Mouse (Mus musculus) urinary bladder, adult 18-20 months (tissue): Measurements from ENCODE around the gene Cpe.

Experiments used
- DNase-seq, 2 experiments: peaks; one replicate each; pipeline ENCODE4 v3.0.0; 2022; ENCODE audit warnings: low spot score in 2 of 2, mixed read lengths in 2 of 2

Cpe gene

DNA sequence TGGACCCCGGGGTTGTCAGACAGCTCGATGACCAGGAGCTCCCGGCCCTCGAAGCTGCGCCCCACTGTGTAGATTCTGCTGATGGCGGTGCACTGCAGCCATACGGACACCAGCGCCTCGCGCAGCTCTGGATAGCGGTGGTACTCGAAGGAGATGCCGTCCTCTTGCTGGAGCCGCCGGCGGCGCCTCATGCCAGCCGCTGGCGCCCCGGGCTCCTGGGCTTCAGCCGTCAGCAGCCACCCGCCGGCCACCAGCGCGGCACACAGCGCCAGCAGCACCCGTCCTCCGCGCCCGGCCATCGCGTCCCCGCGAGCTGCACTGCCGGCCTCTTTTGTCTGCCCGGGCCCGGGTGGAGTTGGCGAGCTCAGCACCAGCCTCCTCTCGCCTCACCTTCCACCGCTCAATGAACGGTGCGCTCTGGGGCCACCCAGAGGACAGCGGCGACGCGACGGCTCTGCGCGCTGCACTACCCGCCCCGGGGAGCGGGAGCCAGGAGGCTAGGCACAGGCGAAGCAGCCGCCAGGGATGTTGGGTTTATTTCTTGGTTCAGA, at the start of gene Cpe:
Cpe (minus strand) TSS at position 404 of the 551 bp plus-strand sequence.
- peak; percentile 67 to 79 for DNase-seq

DNA sequence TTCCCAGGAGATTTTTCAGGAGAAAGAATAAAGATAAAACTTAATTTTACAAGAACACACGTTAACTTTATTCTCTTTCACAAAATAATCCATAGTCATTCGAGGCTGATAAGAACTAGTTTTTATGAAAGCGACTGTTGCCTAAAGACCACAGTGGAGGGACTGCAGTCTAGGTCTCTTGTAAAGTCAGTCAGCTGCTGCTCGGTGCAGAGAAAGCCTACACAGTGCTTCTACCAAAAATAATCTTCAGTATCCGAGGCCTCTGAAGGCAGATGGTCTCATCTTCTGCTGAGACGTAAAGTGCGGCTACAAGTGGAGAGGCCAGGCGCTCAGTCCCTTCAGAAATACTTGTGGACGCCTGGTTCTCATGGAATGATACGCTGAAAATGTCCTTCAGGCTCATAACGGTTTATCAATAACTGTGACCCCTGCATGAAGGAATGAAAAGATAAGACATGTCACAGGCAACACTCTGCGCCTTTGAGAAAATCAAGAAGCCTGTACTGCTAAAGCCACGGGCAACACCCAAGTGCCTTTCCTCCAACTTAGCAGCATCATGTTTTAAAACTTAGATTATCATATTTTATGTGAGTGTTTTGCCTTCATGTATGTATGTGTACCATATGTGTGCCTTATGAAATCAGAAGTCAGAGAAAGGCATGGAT, 47.8 kb upstream of the Cpe start:
- DNase-seq: no peak

GRCm38 (mm10) chr8:64738916-64739315, 46.1 kb upstream of the Cpe start:
- no peak for DNase-seq

- no peak for DNase-seq
Measured at GRCm38 (mm10) chr8:64736767-64737323, 44.0 kb upstream of the Cpe start.

DNA sequence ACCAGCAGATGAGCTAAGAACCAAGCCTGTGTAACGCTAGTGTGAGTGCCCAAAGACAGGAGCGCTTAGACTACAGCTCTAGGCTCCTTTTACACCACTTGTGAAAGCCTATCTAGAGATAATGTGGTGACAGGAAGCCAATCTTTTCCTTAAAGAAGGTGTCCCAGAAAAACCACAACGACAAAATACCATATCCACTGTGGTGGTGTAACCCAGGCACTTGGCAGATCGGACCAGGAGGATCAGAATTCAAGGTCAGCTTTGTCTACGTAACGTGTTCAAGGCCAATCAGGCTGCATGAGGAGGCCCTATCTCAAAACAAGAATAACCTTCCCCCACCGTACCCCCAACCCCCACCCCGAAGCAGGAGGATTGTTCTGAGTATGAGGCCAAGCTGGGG, 42.3 kb upstream of the Cpe start:
- DNase-seq: no peak

- DNase-seq: peak; percentile 78 to 96
Measured at GRCm38 (mm10) chr8:64733271-64733943, 40.6 kb upstream of the Cpe start, which contains the start of gene Msmo1. TSS of gene Msmo1 (minus strand) at chr8:64733792.

GRCm38 (mm10) chr8:64732596-64732995, 39.7 kb upstream of the Cpe start:
- DNase-seq: no peak

- no peak for DNase-seq
Measured at GRCm38 (mm10) chr8:64728156-64728555, 35.3 kb upstream of the Cpe start.

DNA sequence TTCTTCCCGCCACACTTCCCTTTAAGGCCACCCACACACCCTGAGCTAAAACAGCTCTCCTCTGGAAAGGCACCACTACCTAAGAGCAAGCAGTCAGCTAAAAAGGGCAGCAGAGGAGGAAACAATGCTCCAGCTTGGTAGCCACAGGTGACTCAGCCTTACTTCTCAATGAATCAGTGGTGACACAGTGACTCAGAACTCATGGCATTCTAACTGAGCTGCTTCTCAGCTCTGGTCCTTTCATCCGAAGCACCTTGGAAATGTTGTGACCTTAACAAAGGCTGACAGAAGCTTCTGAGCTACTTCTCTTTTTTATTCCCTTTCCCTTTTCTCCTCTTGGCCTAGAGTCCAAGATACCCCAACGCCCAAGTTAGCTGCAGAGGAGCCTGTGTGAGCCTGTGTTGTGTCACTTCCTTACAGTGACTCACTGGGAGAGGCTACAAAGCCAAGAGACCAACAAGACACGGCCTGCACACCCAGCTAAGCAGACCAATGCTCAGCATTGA, 33.4 kb upstream of the Cpe start:
- DNase-seq: peak; percentile 37 to 43

GRCm38 (mm10) chr8:64723206-64723605, 30.4 kb upstream of the Cpe start:
- no peak for DNase-seq

DNA sequence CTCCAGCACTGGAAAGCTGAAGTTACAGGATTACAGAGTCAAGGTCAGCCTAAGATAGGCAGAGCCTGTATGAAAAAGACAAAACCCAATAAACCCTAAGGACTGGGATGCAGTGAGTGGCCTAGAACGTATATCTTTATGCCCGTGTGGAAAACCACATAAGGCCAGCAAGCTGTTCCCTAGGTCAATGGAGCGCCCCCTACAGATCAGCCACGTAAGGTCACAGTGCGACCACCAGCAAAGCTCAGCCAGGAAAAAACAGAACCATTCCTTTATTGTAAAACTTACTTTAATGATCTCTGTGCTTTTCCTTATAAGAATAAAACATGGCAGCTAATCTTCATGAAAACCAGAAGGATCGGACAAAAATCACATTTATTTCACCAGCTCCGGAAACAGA, 25.0 kb upstream of the Cpe start:
- no peak for DNase-seq

- DNase-seq: no peak
Measured at GRCm38 (mm10) chr8:64712499-64712898, 19.6 kb upstream of the Cpe start.

- no peak for DNase-seq
Measured at GRCm38 (mm10) chr8:64711544-64711943, 18.7 kb upstream of the Cpe start.

DNA sequence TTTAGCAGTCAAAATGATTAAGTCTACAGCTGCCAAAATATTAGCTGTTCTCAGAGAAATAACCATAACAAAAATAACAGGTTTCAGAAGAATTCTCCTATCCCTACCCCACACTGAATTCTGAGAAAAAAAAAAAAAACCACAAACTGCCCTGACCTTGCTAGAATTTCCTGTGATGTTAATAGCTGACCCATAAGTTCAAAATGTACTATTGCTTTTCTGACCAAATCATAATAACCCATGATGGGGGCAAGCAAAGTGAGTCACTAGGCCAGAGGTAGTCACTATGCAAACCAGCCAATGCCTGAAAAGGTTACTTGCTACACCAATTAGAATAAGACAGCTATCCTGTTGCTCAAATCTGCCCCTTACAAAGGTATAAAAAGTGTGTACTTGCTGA, 14.6 kb upstream of the Cpe start:
- no peak for DNase-seq

GRCm38 (mm10) chr8:64703191-64703590, 10.3 kb upstream of the Cpe start:
- no peak for DNase-seq

- no peak for DNase-seq
Measured at GRCm38 (mm10) chr8:64691591-64692401, 1.1 kb downstream of the Cpe start.

- no peak for DNase-seq
Measured at GRCm38 (mm10) chr8:64690845-64691244, 2.0 kb downstream of the Cpe start.

DNA sequence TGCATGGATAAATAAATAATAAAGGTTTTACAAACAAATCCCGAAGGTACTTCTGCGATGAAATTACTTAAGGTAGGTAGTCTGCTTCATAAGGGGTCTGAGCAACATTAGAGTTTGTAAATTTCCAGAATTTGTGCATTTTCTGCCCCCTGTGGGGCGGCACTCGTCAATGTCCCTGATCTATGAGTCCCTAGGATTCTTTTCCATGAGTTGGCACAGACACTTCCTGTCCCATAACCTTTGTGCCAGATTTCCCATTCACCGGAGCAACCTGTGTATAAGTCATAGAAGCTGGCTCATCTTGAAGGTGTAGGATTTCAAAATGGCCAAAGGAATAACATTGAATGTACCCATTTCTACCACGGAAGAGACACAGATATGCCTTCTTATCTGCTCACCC, 2.5 kb downstream of the Cpe start:
- no peak for DNase-seq

DNA sequence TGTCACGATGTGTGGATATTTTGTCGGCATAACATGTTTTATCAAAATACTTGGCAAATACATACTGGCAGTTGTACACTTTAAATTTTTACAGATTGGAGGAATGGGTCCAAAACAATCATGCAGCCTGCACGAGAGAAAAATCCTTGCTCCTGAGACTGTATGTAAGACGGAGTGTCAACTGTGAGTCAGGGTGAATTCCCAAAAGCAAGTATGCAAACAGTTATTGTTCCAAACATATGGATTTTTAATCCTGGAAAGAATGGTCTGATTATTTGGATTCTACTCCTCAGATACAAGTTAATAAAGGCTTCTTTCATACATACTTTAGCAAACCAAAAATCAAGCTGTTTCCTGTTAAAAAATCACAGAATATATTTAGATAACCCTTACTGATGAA, 4.1 kb downstream of the Cpe start:
- no peak for DNase-seq

DNA sequence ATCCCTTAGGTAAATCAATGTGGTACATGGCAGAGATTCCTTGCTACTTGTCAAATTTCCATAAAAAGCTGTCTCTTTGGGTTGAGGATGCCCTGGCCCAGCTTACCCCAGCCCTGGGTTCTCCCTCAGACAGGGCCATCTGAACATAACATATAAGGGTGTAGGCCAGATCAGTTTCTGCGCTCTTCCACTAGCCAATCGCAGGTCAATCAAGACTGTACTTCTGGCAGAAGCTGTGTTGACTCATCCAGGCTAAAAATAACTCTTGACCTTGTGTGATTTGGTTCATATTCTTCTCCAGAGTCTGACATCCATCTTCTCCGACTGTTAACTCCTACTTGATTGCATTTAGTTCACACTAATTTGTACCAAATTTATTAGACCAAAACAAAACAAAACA, 4.7 kb downstream of the Cpe start:
- no peak for DNase-seq

GRCm38 (mm10) chr8:64682501-64682900, 10.4 kb downstream of the Cpe start:
- no peak for DNase-seq

DNA sequence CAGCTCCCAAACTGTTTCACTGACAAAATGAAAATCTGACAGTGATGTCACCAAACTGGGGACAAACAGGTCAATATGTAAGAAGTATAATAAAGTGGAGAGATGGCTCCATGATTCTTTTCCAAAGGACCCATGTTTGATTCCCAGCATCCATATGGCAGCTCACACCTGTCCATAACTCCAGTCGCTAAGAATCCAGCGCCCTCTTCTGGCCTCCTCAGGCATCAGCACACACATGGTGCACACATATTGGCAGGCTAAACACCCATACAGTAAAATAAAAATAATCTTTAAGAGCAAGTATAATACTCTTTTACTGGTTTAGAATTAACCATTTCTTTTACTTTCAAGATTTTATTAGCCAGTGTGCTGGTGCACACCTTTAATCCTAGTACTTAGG, 16.5 kb downstream of the Cpe start:
- no peak for DNase-seq
